Mouse (Mus musculus) lung, postnatal 4 days (tissue): ENCODE data around the gene Sipa1l2.

Experiments used
- DNase-seq, 2 experiments: peaks; one replicate each; pipeline ENCODE4 v3.0.0; 2021

Gene Sipa1l2

DNA sequence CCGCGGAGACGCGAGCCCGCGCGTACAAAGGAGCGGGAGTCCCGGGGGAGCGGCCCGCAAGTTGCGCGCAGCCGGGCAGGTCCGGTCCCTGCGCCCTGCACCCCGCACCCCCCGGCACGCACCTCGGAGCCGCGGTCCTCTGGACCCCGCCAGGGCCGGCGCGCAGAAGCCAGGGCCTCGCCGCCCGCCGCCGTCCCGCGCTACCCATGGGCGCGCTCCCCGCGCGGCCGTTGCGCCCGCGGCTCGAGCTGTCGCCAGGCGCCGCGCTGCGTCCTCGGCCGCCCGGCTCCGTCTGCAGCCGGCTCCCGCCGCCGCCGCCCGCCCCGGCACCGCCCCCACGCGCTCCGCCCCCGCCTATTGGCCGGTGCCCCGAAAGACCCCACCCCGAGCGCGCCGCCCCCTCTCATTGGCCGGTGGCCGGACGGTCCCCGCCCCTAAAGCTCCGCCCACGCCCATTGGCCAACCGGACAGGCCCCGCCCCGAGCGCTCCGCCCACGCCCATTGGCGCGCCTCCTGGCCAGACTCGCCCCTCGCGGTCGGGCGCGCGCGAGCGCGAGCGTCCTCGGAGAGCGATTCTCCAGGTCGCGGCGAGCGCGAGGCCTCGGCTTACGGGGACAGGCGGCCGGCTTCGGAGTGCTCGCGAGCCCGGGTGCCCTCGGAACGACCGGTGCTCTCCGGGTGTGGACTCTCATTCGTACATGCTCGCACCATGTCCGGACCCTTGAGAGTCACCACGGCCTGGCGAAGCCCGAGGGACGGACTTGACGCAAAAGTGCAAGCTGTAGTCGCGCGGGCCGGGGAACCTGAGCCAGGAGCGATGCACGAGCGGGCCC, at the start of gene Sipa1l2:
Sipa1l2 (minus strand) TSS at position 276 of the 833 bp plus-strand sequence.
- DNase-seq = peak; percentile 98 to 100

DNA sequence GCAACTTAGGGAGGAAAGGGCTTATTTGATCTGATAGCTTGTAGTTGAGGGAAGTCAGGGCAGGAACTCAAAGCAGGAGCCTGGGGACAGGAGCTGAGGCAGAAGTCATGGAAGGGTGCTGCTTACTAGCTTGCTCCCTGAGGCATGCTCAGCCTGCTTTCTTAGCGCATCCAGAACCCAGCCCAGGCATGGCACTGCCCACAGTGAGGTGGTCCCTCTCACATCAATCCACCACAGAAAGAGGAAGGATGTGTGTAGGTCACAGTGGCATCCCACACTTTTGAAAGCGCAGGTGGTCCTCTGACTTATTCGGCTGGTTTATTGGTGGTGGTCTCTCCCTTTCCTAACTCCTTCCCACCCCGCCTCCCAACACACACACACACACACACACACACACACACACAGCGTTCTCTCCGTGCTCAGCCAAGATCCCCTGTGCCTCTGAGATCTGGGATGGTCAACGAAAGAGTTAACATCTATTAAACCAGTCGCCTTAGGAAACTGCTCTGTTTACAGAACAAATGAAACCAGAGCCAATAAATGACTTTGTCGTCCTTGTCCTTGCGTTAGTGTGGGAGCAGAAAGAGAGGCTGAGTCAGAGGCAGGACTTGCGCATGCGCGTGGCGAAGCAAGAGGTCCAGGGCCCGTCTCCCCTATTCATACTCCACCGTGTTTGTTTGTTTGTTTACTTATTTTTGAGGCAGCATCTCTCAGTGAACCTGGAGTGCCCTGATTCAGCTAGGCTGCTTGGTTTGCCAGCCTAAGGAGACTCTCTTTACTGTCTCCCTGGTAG, 49.1 kb upstream of the Sipa1l2 start:
- DNase-seq = peak; percentile 69 to 78

DNA sequence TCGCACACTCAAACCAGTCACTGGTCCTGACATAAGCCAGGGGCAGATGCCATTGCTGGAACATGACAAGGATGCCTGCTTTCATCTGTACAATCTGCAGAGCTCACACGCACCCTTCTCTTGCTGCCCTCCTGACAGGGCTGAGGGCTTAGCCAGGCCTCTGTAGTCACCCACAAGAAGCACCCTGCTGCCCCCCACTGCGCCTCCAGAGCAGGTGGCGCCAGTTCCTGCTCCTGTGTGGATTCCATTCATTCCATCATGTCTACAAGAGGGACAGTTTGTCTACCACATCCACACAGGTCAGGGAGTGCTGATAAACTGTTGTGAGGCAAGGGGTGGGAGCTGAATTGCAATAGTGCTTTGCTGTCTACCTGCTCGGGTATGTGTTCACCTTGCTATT, 47.3 kb upstream of the Sipa1l2 start:
- DNase-seq = peak in 1 of 2 experiments; percentile 40

DNA sequence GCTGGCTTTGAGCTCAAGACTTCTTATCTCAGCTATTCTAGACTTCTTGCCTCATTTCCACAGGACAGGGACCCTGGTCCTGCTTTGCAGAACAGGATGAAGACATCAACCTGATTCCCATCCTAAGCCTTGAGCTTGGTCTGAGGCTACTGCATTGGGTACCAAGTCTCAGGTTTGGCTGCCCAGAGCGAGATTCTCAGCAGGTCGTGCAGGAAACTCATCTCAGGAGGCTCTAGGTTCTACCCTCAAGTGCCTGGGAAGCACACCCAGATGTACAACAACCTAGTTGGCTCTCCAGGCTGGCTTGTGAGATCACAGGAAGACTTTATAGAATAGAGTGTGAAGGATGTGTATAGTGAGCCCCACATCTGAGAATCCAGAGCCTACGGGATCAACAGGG, 46.4 kb upstream of the Sipa1l2 start:
- no peak for DNase-seq

DNA sequence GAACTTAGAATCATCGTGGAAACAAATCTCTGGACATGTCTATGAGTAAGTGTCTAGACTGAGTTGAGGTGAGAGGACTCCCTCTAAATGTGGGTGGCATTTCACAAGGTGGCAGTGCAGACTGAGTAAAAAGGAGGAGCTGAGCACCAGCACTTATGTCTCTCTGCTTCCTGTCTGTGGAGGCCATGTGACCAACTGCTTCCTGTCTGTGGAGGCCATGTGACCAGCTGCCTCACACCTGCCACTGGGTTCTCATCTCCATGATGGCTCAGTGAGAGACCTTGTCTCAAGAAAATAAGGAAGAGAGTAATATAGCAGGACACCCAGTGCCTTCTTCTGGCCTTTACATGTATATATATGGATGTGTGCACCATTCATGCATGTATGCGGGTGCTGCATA, 43.9 kb upstream of the Sipa1l2 start:
- no peak for DNase-seq

DNA sequence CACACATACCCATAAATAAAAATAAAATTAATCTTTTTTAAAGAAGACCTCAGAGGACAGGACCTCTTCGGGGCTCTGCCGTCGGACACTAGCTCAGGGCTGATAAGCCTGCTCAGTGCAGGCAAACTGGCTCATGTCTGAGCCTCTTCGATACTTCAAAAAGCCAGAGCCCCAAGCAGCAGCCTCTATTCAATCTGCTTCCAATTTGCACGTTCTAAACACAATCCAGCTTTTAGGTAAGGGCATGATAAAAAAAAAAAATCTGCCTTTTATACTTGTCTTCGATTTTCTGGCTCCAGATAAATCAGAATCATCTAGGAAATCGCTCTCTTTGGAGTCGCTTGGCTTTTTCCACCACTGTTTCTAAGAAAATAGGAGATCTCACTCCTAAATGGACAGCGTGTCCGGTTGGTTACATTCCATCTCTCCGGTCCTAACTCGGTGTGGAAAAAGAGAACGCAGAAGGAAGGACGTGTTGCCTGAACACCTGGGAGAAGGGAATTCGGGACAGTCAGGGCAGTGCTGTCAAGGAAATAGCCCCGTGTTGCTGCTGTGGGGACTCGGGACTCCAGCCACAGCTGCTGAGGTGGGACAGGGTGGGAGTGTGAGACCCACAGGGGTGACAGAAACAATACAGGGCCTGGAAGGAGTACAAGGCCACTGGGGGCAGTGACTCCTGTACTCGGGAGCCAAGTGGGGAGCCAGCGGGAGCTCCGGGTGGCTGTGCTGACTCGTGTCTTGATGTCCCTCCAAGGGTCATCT, 42.4 kb upstream of the Sipa1l2 start:
- DNase-seq = no peak

DNA sequence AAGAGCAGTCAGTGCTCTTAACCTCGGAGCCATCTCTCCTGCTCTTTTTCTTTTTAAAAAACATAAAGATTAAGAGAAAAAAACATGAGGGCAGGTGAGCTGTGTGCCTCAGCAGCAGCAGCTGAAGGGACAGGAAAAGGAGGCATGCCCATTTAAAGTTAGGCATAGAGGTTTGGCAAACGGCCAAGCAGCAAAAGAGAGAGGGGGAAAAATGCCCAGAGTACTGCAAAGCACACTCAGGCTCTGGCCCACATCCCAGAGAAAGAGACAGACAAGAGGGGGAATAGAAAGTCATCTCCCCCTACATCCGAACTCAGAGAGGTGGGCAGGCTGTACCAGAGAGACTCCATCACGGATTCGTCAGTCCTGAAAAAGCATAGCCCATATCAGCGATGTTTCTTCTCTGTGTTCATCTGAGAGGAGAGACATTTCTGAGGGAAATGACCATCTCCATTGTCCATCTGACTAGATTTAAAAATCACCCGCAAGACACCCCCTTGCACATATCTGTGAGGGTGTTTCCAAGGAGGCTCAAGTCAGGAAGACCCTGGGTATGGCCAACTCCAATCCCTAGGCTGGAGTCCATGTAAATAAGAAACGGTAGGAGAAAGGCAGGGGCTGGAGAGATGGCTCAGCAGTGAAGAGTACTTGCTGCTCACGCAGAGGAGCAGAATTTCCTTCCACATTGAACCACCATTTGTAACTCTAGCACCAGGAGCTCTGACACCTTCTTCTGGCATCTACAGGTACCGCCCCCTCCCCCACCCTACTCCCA, 41.6 kb upstream of the Sipa1l2 start:
- no peak for DNase-seq

DNA sequence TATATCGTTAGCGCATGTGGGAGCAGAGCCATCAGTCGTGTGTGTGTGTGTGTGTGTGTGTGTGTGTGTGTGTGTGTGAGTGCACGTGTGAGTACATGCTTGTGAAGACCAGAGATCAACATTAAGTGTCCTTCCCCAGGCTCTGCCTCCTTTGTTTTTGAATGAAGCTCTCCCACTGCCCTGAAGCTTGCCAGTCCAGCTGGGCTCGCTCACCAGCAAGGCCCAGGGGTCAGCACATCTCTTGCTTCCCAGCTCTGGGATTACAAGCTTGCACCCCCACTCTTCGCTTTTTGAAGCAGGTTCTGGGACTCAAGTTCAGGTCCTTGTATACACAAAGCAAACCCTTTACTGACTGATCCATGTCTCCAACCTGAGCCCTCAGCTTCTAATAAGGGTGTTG, 40.1 kb upstream of the Sipa1l2 start:
- DNase-seq = peak; percentile 26 to 78

DNA sequence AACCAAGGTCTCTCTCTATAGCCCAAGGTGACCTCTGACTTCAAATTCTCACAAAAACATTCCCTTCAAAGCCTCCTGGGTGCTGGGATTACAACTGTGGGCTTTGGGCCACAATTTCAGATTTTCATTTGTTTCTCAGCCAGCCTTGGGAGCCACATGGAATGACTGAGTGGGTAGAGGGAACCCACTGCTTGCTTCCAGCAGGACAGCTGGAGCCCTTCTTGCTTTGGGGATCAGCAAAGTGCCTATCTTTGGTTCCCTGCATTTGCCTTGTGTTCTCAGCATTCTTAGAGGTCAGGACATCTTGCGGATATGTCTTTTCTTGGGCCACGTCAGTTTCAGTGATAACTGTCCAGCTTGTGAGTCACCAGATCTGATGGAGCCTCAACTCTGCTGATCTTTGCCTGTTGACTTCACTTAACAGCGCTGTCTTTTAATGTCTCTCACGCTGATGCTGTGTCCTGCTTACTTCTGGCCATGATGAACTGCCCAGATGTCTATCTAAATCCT, 38.2 kb upstream of the Sipa1l2 start:
- DNase-seq = no peak

DNA sequence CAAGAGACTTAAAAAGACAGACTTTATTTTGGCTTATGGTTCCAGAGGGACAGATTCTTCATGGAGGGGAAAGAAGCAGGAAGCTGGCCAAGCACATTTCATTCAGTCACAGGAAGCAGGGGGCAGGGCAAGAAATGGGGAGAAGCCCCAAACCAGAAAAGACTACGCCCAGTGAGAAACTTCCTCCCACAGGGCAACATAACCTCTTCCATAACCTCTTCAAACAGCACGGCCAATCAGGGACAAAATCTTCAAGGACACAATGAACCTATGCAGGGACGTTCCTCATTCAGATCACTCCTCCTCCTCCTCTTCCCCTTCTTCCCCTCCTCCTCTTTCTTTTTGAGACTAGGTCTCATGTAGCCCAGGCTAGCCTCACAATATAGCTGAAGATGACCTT, 37.3 kb upstream of the Sipa1l2 start:
- DNase-seq = no peak

DNA sequence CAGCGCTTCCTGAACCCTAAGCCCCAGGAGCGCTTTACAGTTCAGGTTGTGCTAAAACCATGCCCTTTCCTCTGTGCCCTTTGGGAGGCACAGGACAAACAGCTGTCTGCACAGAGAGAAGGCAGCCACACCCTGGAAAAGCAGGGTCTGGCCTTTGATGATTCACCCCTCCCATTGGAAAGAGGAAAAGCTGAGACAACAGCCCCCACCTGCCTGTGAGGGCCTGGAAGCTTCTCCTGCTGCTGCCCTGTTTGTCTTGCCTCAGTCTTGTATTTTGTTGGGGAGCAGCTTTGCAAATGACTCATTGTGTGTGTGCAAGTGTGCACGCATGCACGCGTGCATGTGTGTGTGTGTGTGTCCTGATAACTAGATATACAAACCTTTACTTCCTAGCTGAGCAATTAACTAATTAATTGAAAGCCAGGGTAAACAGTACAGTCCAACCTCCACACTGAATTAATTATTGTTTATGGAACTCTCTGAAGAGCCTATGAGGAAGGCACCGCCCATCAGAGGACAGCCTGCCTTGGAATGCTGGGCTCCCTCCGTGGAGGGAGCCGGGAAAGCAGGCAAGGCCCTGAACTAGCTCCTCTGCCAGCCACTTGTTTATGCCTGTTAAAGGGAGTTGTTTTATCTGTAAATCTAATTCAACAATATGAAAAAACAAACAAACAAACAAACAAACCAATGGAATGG, 35.4 kb upstream of the Sipa1l2 start:
- no peak for DNase-seq

DNA sequence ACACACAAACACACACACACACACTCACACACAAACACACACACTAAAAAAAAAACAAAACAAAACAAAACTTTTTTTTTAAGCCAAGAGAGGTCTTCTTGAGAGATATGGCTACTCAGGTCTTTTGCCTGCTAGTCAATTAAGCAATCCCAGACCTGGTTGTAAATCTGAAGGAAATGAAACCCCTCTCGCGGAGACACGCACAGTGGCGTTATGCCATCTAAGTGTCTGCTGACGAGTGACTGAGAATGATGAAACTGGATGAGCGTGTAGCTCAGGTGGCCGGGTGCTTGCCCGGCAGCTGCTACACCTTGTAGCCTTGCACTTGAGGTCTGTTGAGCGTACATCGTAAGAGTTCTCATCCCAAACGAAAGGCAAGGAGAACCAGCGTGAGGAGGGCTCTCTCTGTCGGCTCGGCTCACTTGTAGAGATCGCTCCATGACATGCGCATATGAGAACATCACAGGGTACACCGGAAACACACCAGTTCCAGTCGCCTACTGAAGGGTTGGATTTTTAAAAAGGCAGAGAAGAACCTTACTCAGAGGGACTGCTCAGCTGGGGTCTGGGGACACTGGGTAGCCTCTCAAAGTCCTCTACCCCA, 34.7 kb upstream of the Sipa1l2 start:
- no peak for DNase-seq

DNA sequence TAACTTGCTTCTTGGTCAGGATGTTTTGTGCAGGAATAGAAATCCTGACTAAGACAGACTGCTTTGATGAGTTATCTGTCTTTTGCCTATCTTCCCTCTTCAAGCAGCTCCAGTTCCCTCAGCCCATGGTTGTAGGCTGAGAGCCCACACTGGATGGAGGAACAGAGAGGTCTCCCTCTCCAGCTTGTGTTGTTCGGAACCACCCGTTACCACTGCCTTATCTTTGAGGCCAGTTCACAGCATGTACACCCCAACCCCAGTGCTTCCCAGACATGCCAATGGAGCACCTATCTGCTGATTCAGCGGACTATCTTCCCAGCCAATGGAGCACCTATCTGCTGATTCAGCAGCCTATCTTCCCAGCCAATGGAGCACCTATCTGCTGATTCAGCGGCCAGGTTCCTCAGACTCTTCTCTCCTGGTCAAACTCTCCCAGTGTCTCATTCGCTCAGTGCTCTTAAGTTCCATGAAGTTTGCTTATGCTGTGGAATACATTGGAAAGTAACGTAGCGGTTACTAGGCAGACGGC, 33.8 kb upstream of the Sipa1l2 start:
- DNase-seq = no peak

DNA sequence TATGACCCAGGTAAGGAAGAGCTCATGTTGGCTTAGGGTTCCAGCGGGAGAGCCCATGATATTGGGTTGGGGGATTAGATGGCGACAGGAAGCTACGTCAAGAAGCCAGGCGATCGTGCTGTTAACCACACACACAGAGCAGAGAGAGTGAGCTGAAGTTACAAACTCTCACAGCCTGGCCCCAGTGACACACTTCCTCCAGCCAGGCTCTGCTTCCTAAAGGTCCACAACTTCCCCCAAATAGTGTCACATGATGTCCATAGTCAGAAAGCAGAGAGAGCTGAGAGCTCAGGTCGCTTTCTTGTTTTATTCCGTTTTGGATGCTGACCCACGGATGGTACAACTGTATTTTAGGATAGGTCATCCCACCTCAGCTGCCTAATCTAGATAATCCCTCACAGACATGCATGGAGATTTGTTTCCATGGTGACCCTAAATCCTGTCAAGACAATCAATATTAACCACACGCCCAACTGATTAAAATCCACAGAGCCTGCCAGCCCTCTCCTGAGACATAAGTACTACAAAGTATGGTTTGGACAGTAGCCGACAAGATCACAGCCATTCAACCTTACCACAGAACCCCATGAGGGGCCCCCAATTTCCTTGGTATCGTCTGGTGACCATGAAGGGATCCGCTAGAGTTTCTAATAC, 30.6 kb upstream of the Sipa1l2 start:
- no peak for DNase-seq

DNA sequence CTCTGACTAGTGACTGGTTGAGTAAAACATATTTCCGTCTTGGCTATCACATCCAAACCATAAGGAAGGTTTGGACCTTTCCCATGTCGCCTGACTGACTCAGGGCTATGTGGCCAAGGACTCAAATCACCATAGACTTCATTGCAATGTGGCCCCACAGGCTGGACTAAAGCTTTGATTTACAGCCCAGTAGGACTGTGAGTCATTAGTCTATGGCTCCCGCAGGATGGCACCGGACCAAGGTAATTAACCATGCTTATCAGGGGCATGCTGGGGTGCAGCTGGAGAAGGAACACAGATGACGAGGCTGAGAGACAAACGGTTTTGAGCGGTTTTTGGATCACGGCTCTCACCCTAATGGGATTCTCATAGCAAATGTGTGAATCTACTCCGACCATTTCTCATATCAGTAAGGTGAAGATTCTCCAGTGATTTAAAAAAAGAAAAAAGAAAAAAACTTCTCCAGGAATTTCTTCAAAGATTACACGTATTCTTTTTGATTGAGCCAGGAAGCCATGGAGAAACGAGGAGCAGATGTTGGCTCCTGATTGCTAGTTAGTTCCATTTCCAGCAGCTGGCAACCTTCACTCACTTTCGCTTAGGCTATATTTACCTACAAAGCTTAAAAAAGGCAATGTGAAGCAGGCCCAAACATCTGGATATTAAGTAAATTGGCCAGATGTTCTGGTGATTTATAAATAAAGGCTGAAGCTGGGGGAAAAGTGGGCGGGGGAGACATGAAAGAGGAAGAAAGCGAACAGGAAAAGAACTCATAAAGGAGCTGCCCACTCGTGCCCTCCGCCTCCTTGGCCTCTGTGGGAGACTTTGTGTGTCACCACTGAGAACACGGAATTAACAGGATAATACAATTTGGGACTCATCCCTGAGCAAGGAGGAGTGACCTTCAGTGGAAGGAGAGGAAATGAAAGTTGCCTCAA, 26.2 kb upstream of the Sipa1l2 start:
- peak; percentile 44 to 74 for DNase-seq

DNA sequence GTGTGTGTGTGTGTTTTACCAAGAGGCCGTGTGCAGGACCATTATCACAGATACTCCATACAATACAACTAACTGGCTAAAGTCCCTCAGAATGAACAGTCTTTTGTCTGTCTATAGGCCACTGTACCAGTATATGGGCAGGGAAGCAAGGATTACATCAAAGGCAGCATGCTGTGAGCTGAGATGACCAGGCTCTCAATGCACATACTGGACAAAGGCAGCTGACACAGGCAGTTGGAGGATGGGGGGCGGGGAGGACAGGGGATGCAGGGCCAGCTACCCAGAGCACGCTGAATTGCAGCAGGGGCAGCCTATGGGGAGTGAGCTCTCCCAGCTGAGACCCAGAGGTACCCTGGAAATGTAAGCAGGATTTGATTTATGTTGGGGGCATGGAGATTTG, 20.8 kb upstream of the Sipa1l2 start:
- DNase-seq = no peak

DNA sequence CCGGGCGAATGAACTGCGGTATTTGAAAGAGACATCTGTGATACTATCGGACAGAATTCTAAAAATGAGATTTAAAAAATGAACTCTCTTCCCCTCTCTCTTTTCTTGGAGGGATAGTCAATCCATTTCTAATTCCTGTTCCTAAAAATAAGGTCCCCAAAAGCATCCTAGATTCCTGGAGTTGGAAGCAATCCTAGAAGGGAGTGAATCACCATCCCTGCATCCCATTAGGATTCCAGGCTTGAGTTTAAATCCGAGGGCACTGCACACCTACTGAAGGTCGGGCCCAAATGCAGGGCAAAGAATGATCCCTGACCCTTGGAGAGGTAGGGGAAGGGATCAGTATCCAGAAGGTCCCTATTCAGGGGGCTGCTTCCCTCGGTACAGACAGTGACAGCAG, 17.0 kb upstream of the Sipa1l2 start:
- DNase-seq = no peak

DNA sequence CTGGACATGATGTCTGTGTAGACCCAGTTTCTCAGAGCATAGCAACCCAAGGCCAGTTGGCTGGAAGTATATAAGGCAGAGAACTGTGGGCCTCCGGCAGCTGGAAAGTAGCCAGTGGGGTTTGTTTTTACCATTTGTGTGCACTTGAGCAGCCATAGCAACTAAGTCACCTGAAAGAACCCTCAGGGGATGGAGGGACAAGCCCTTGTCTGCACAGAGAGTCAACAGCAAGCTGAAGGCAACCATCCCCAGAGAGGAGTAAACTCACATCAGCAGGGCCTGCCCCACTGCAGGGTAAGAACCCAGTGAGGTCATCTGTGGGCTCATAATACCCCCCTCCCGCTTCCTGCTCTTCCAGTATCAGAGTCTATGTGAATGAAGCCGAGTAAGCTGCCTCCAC, 14.7 kb upstream of the Sipa1l2 start:
- no peak for DNase-seq

DNA sequence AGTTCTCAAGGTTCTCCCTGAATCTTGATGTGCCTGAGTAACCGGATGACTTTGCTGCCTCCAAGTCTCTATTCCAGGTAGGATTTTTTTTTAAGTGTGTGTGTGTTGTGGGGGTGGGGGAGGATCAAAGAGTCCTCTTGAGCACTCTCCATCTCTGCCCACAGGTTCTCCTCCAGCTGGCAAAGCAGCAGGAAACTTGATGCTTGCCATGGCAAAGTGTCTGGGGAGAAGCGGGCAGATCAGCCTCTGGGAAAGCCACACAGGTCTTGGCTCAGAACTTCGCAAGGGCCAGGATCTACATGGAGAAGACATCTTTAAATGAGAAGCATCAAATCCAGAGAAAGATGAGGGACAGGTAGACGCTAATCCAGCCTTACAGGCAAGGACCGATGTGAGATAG, 10.8 kb upstream of the Sipa1l2 start:
- no peak for DNase-seq
